Mouse (Mus musculus): ENCODE measurements around the gene Proser2. TPM values are rescaled to one million over a fixed set of nuclear protein-coding genes. Genes with fewer than 3 reads are reported as not detected.

Proser2 gene
- polyA plus RNA-seq (2014; fragmentation: Illumina TruSeq; extraction: RNeasy Lipid Tissue Mini Kit (QIAGEN cat#74804); ENCODE audit: low read depth, low replicate concordance) = 3.3 TPM

GRCm38 (mm10) chr2:6129555-6130355, at the start of gene Proser2:
TSS of gene Proser2 (minus strand) at chr2:6130211.

Other genes with a start within 250 kb of the Proser2 start
- gene Sec61a2, start 234.8 kb downstream of the Proser2 start, polyA plus RNA-seq (2014; fragmentation: Illumina TruSeq; extraction: RNeasy Lipid Tissue Mini Kit (QIAGEN cat#74804); ENCODE audit: low read depth, low replicate concordance) = 76.6 TPM
- 0.82 TPM for gene Dhtkd1, start 187.4 kb downstream of the Proser2 start, polyA plus RNA-seq (2014; fragmentation: Illumina TruSeq; extraction: RNeasy Lipid Tissue Mini Kit (QIAGEN cat#74804); ENCODE audit: low read depth, low replicate concordance)
- gene Upf2, start 178.7 kb downstream of the Proser2 start, polyA plus RNA-seq (2014; fragmentation: Illumina TruSeq; extraction: RNeasy Lipid Tissue Mini Kit (QIAGEN cat#74804); ENCODE audit: low read depth, low replicate concordance) = 66.7 TPM
- 1.5 TPM for gene Echdc3, start 82.8 kb upstream of the Proser2 start, polyA plus RNA-seq (2014; fragmentation: Illumina TruSeq; extraction: RNeasy Lipid Tissue Mini Kit (QIAGEN cat#74804); ENCODE audit: low read depth, low replicate concordance)
- gene Usp6nl, start 192.5 kb upstream of the Proser2 start, polyA plus RNA-seq (2014; fragmentation: Illumina TruSeq; extraction: RNeasy Lipid Tissue Mini Kit (QIAGEN cat#74804); ENCODE audit: low read depth, low replicate concordance) = 33.7 TPM

Measured in sigmoid colon, adult 10 weeks (tissue).